8 mouse cellular contexts compared by ENCODE assay signal in genomic region chr10:18910898-18911297, GRCm38 (mm10).
DNase-seq lines count a peak whose midpoint lies in the region; ATAC-seq lines count a peak whose summit lies in the region.

No protein-coding gene starts in this region.

- H3K9ac ChIP-seq in neural tube, embryonic 15.5 days (replicated peaks), result no peak overlapping the region

- H3K27ac ChIP-seq in neural tube, embryonic 15.5 days (replicated peaks), result no peak overlapping the region

- no peak overlapping the region for H3K4me3 ChIP-seq in neural tube, embryonic 15.5 days (replicated peaks)

- no peaks in the 10 kb centered on the region for H3K4me1 ChIP-seq in neural tube, embryonic 15.5 days

- 11% methylated on average over 2 of the region's 2 CpGs for WGBS in neural tube, embryonic 15.5 days

- no peaks in the 10 kb centered on the region for H3K27me3 ChIP-seq in neural tube, embryonic 15.5 days (replicated peaks)

- H3K36me3 ChIP-seq in neural tube, embryonic 15.5 days, result no peaks in the 10 kb centered on the region

- no peaks in the 10 kb centered on the region for H3K9me3 ChIP-seq in neural tube, embryonic 15.5 days (replicated peaks)

- peak; percentile 4 for DNase-seq in cerebellum, adult 9-10 months
- no peak for DNase-seq in cerebellum, adult 8-10 months
- peak; percentile 27 for DNase-seq in neural tube, embryonic 10.5 days (ENCODE audit: extremely low spot score, low spot score)
- peak; percentile 50 for DNase-seq in embryo, embryonic 9.5 days (ENCODE audit: extremely low spot score)
- DNase-seq in kidney, postnatal 14 days, result peak; percentile 27

- H3K4me2 ChIP-seq in neural tube, embryonic 15.5 days, result no peak overlapping the region

- ATAC-seq in neural tube, embryonic 15.5 days (ENCODE audit: low FRiP score), result no peak
- ATAC-seq in monocyte, adult 5-6 weeks (replicated peaks; ENCODE audit: insufficient number of reproducible peaks, low FRiP score, low TSS enrichment, poor library complexity, severe bottlenecking), result peak; percentile 47; the same call in 1 of the 2 replicates
- no peak for ATAC-seq in erythroblast, adult 5-6 weeks (replicated peaks; ENCODE audit: low FRiP score, poor library complexity, severe bottlenecking)
